Mouse (Mus musculus): ENCODE measurements around the gene Tenm4. TPM values are rescaled to one million over a fixed set of nuclear protein-coding genes. Genes with fewer than 3 reads are reported as not detected.

Tenm4 gene
- polyA plus RNA-seq, 1 experiment from 2014 or later: 4.6 TPM

DNA sequence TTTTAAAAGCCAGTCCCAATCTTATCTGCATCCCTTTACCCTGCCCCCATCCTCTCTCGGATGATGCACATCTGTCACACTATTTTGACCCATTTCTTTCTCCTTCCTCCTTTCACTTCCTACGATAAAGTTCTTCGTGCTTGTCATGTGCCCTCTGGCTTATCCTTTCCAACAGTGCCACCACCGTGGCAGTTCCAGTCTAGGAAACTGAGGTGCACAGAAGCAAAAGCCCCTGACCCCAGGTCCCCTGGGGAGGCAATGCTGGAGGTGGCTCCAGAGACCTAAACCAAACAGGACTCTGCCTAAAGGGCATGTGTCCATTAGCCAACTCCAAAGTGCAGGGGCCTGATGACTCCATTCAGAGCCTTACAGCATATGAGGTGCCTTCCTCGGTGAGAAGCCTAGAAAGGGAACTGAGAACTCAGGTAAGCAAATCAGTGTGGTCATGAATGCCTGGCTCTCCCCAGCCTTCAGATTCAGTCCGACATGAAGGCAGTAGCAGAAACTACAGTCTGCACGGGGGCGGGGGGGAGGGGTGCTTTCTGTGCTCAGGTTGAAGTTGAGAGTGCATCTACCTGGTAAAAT lies 235.7 kb downstream of the Tenm4 start:
- WGBS: 71% methylated on average over 8 of the region's 8 CpGs
- no peaks in the 10 kb centered on the region for H3K4me1 ChIP-seq (replicated peaks; ENCODE audit: control insufficient read depth, insufficient read depth, low read length)
- no peak for TF ChIP-seq CTCF (IDR thresholded peaks at IDR 0.05; ENCODE audit: low read depth)

DNA sequence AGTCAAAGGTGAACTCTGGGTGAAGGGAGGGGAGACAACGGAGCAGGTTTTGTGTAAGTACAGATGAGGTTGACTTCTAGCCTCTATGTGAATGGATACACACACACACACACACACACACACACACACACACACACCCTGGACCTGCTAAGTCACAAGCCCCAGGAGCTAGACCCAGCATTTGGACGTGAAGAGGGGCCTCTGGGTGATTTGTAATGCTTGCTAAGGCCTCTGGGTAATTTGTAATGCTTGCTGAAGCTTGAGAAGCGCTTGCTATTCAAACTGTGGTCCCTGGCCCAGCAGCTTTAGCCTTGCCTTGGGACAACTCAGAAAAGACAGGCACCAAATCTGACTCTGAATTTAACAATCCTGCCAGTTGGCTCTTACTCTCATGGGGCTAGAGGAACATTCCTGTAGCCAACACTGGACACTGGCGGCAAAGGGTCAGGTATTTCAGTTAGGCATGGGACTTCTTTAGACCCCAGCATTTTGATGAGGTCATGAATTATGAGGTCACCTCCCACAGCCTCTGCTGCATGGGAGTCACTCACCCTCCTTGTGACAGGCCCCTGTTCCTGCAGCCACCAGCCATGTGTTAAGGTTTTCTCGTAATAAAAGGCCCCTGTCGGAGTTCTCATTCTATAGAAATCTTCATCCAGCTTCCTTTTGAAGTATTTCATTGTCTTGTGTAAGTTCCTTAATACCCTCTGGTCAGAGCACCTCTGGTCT lies 237.3 kb downstream of the Tenm4 start:
- no peaks in the 10 kb centered on the region for H3K4me1 ChIP-seq (replicated peaks; ENCODE audit: control insufficient read depth, insufficient read depth, low read length)
- no peaks in the 10 kb centered on the region for H3K27me3 ChIP-seq (replicated peaks; ENCODE audit: control insufficient read depth, insufficient read depth, low read length)
- no peak for TF ChIP-seq CTCF (IDR thresholded peaks at IDR 0.05; ENCODE audit: low read depth)
- no peak overlapping the region for H3K4me2 ChIP-seq (replicated peaks; ENCODE audit: low read depth)
- H3K9me3 ChIP-seq (ENCODE audit: control insufficient read depth): no peaks in the 10 kb centered on the region
- no peak overlapping the region for H3K9ac ChIP-seq (ENCODE audit: low read depth, low read length)
- no peak for ATAC-seq
- 74% methylated on average over 6 of the region's 6 CpGs for WGBS
- H3K4me3 ChIP-seq (ENCODE audit: low read depth, low read length): no peak overlapping the region
- H3K27ac ChIP-seq (ENCODE audit: low read depth, low read length): no peak overlapping the region
- no peaks in the 10 kb centered on the region for H3K36me3 ChIP-seq (ENCODE audit: control insufficient read depth, insufficient read depth)

More for the DNA sequence above, 235.7 kb downstream of the Tenm4 start:
- no peaks in the 10 kb centered on the region for H3K36me3 ChIP-seq (ENCODE audit: control insufficient read depth, insufficient read depth)
- no peaks in the 10 kb centered on the region for H3K9me3 ChIP-seq (ENCODE audit: control insufficient read depth)
- no peak overlapping the region for H3K4me3 ChIP-seq (ENCODE audit: low read depth, low read length)
- H3K27ac ChIP-seq (ENCODE audit: low read depth, low read length): no peak overlapping the region
- no peak for ATAC-seq
- H3K4me2 ChIP-seq (replicated peaks; ENCODE audit: low read depth): no peak overlapping the region
- no peak overlapping the region for H3K9ac ChIP-seq (ENCODE audit: low read depth, low read length)
- no peaks in the 10 kb centered on the region for H3K27me3 ChIP-seq (replicated peaks; ENCODE audit: control insufficient read depth, insufficient read depth, low read length)

DNA sequence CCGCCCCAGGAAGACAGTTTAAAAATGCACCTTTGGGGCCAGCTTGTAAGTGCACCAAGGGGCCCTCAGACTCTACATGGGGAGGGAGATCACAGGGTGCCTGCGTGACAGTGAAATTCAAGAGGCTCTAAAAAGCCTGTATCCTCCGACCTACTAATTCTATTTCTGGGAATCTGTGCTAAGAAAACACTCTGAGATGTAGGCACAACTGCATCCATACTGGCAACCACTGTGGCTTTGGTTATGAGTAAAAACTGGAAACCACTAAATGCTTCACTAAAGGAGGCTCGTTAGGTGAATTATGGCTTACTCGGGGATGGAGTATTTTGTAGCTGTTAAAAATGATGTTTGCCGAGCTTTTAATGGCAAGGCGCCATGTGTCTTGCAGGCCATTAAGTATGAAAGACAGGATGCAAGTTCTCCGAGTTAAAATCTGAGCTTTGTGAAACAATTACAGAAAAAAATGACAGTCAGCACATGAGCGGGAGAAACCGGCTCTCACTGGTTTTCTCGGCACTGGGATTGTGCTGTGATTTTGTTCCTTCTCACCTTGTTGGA lies 238.4 kb downstream of the Tenm4 start:
- no peak for ATAC-seq
- H3K4me1 ChIP-seq (replicated peaks; ENCODE audit: control insufficient read depth, insufficient read depth, low read length): no peaks in the 10 kb centered on the region

DNA sequence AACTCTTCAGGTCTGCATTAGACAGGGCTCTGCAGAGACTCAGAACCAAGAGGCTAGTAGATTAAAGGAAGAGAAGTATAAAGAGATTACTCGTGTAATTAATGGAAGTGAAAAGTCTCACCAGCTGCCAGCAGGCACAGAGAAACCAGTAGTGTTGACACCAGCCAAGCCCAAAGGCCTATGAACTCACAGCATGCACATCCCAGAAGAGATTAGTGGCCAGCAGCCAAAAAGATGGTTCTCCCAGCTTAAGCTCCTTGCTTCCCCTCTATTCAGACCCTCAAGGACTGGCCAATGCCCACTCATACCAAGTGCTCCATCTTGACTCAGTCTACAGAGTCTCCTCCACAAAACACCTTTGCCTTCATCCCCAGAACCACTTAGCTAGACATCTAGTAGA lies 242.8 kb downstream of the Tenm4 start:
- H3K27ac ChIP-seq (ENCODE audit: low read depth, low read length): no peak overlapping the region
- H3K4me3 ChIP-seq (ENCODE audit: low read depth, low read length): no peak overlapping the region
- H3K9ac ChIP-seq (ENCODE audit: low read depth, low read length): no peak overlapping the region
- H3K9me3 ChIP-seq (ENCODE audit: control insufficient read depth): no peaks in the 10 kb centered on the region
- 60% methylated on average over 1 of the region's 1 CpGs for WGBS
- no peaks in the 10 kb centered on the region for H3K4me1 ChIP-seq (replicated peaks; ENCODE audit: control insufficient read depth, insufficient read depth, low read length)
- H3K27me3 ChIP-seq (replicated peaks; ENCODE audit: control insufficient read depth, insufficient read depth, low read length): no peaks in the 10 kb centered on the region
- no peak for ATAC-seq
- H3K36me3 ChIP-seq (ENCODE audit: control insufficient read depth, insufficient read depth): no peaks in the 10 kb centered on the region
- no peak for TF ChIP-seq CTCF (IDR thresholded peaks at IDR 0.05; ENCODE audit: low read depth)
- H3K4me2 ChIP-seq (replicated peaks; ENCODE audit: low read depth): no peak overlapping the region

More for the DNA sequence above, 238.4 kb downstream of the Tenm4 start:
- no peaks in the 10 kb centered on the region for H3K36me3 ChIP-seq (ENCODE audit: control insufficient read depth, insufficient read depth)
- H3K4me3 ChIP-seq (ENCODE audit: low read depth, low read length): no peak overlapping the region
- WGBS: 69% methylated on average over 11 of the region's 11 CpGs
- no peaks in the 10 kb centered on the region for H3K27me3 ChIP-seq (replicated peaks; ENCODE audit: control insufficient read depth, insufficient read depth, low read length)
- H3K9me3 ChIP-seq (ENCODE audit: control insufficient read depth): no peaks in the 10 kb centered on the region
- no peak overlapping the region for H3K27ac ChIP-seq (ENCODE audit: low read depth, low read length)
- TF ChIP-seq CTCF (IDR thresholded peaks at IDR 0.05; ENCODE audit: low read depth): no peak
- no peak overlapping the region for H3K4me2 ChIP-seq (replicated peaks; ENCODE audit: low read depth)
- H3K9ac ChIP-seq (ENCODE audit: low read depth, low read length): no peak overlapping the region

DNA sequence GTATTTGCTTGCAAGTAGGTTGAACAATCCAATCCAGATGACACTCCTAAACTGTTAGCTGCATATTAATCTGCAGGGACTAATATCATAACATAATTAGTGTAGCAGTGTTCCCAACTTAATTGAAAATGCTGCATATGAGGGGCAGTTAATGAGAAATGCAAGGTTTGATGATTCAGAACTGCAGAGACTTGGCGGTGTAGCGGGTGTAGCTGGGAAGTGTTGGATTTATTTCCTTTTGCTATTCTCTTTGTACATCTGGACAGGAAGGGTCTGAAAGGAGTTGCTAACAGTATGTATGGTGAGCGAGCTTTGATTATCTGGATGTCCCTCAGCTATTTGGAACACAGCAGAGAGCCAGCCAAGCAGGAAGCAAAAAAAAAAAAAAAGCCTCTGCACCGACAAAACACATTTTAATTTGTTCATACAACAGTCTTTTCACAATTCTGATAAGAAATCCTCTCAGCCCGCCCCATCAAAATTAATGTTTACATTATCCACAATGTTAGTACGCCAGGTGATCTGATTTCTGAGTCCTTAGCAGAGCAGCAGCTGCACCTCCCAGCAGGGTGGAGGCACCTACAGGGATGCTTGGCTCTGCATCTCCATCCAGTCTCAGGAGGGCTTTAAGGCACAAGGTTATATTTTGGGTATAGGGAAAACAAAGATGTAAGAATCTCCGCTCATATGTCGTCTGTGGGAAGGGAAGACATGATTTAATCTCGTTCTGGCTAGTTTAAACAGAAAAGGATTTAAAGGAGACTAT lies 243.4 kb downstream of the Tenm4 start:
- TF ChIP-seq CTCF (IDR thresholded peaks at IDR 0.05; ENCODE audit: low read depth): no peak
- Histone ChIP-seq H3K27me3 (replicated peaks; ENCODE audit: control insufficient read depth, insufficient read depth, low read length) (no peaks in the 10 kb centered on the region), H3K4me2 (replicated peaks; ENCODE audit: low read depth) (no peak overlapping the region), H3K9ac (ENCODE audit: low read depth, low read length) (no peak overlapping the region), H3K36me3 (ENCODE audit: control insufficient read depth, insufficient read depth) (no peaks in the 10 kb centered on the region), H3K4me1 (replicated peaks; ENCODE audit: control insufficient read depth, insufficient read depth, low read length) (no peaks in the 10 kb centered on the region), H3K4me3 (ENCODE audit: low read depth, low read length) (no peak overlapping the region), H3K9me3 (ENCODE audit: control insufficient read depth) (no peaks in the 10 kb centered on the region), H3K27ac (ENCODE audit: low read depth, low read length) (no peak overlapping the region)
- ATAC-seq: no peak
- 51% methylated on average over 9 of the region's 9 CpGs for WGBS
